Mouse (Mus musculus) liver, embryonic 14.5 days (tissue): ENCODE data around the gene Agtpbp1.

Experiments used
- CTCF ChIP-seq: IDR thresholded peaks from 2 replicates; pipeline ENCODE4 v1.5.1; 2016; ENCODE audit warnings: antibody characterized with exemption, low read depth, control low read depth
- EP300 ChIP-seq: IDR thresholded peaks from 2 replicates; pipeline ENCODE4 v1.6.1; 2016; ENCODE audit warnings: antibody characterized with exemption, low read depth

GRCm38 (mm10) chr13:59490726-59491125 is 94.3 kb downstream of the Agtpbp1 start:
- TF ChIP-seq EP300 (no peak), CTCF (no peak)
